Mouse (Mus musculus): ENCODE results near the gene Pax6. TPM values are rescaled to one million over a fixed set of nuclear protein-coding genes. Genes with fewer than 3 reads are reported as not detected.

Pax6 gene
- polyA plus RNA-seq, 1 experiment from 2014 or later, result 22.9 TPM

DNA sequence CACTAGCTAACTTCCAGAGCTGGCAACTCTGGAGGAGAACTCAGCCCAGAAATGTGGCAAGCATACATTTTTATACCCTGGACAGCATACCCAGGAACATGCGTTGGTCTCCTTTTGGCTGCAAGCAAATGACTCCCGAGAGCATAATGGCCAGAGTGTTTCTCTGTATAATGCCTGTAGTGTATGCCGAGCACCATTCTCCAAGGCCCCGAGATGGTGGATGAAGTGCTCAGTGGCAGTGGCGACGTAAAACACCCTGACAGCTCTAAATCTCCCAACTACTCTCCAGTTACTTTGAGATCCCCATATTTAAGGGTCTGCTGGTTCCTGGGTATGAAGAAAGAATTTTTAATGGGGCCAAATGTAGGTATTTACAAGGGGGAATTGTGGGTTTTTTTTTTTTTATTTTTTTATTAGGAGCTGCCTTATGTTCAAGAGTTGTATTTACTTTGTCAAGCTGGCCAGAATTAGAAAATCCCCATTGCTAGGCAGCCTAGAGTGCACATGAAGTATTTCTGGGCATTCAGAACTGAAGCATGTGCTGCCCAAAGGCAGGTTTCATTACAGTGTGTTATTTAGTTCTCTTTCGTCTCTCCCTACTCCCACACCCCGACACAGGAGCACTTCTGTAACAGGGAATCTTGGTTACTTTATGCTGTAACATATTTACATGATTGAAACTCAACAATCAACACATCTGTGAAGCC, 46.9 kb downstream of the Pax6 start:
- H3K4me3 ChIP-seq (replicated peaks; ENCODE audit: low read depth, low read length), result no peak overlapping the region
- no peaks in the 10 kb centered on the region for H3K9me3 ChIP-seq (ENCODE audit: control insufficient read depth, low read length)
- 59% methylated on average over 8 of the region's 8 CpGs for WGBS
- DNase-seq, result no peak
- no peak for ATAC-seq (ENCODE audit: low FRiP score, low TSS enrichment)
- H3K4me2 ChIP-seq (ENCODE audit: low read length), result no peak overlapping the region
- H3K36me3 ChIP-seq (ENCODE audit: control insufficient read depth, insufficient read depth, low read length), result no peaks in the 10 kb centered on the region
- no peak overlapping the region for H3K9ac ChIP-seq (replicated peaks; ENCODE audit: low read length)
- peaks cover 43% of the 10 kb centered on the region for H3K27me3 ChIP-seq (ENCODE audit: control insufficient read depth, insufficient read depth, low read length)
- H3K4me1 ChIP-seq (ENCODE audit: control insufficient read depth, insufficient read depth, low read length), result no peaks in the 10 kb centered on the region
- 0 out of 2 replicates have a peak overlapping the region, but pooled peaks have one; percentile 26 for H3K27ac ChIP-seq (replicated peaks; ENCODE audit: low read depth, low read length)

DNA sequence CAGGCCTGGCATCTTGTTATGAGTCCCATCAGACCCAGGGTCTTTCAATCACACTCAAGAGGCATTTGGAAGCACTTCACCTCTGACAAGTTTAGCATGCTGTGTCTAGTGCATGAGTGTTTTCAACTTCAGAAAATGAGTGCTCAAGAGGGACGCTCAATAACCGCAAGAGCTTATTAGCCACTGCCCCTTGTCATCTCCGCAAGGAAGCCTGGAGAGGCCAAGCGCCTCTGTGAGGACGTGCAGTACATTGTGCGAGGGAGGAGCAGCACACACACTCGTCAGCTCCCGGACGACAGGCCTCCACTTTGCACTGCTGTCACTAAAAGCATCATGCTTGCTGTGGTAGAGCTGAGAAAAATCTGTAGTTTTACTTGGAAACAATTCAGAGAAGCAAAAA, 58.0 kb downstream of the Pax6 start:
- 76% methylated on average over 9 of the region's 9 CpGs for WGBS
- Histone ChIP-seq H3K4me2 (ENCODE audit: low read length) (no peak overlapping the region), H3K27ac (replicated peaks; ENCODE audit: low read depth, low read length) (no peak overlapping the region), H3K27me3 (ENCODE audit: control insufficient read depth, insufficient read depth, low read length) (peaks cover 19% of the 10 kb centered on the region), H3K4me3 (replicated peaks; ENCODE audit: low read depth, low read length) (no peak overlapping the region), H3K9me3 (ENCODE audit: control insufficient read depth, low read length) (no peaks in the 10 kb centered on the region), H3K9ac (replicated peaks; ENCODE audit: low read length) (no peak overlapping the region), H3K36me3 (ENCODE audit: control insufficient read depth, insufficient read depth, low read length) (no peaks in the 10 kb centered on the region), H3K4me1 (ENCODE audit: control insufficient read depth, insufficient read depth, low read length) (no peaks in the 10 kb centered on the region)
- ATAC-seq (ENCODE audit: low FRiP score, low TSS enrichment) (no peak), DNase-seq (no peak)

- WGBS, result 93% methylated on average over 3 of the region's 3 CpGs
- H3K4me3 ChIP-seq (replicated peaks; ENCODE audit: low read depth, low read length), result no peak overlapping the region
- no peak overlapping the region for H3K9ac ChIP-seq (replicated peaks; ENCODE audit: low read length)
- H3K36me3 ChIP-seq (ENCODE audit: control insufficient read depth, insufficient read depth, low read length), result no peaks in the 10 kb centered on the region
- H3K9me3 ChIP-seq (ENCODE audit: control insufficient read depth, low read length), result no peaks in the 10 kb centered on the region
- DNase-seq, result no peak
- H3K27me3 ChIP-seq (ENCODE audit: control insufficient read depth, insufficient read depth, low read length), result no peaks in the 10 kb centered on the region
- no peaks in the 10 kb centered on the region for H3K4me1 ChIP-seq (ENCODE audit: control insufficient read depth, insufficient read depth, low read length)
- no peak overlapping the region for H3K27ac ChIP-seq (replicated peaks; ENCODE audit: low read depth, low read length)
- no peak for ATAC-seq (ENCODE audit: low FRiP score, low TSS enrichment)
- no peak overlapping the region for H3K4me2 ChIP-seq (ENCODE audit: low read length)
These were observed 62.0 kb downstream of the Pax6 start for GRCm38 (mm10) chr2:105730704-105731103.

- Histone ChIP-seq H3K9me3 (ENCODE audit: control insufficient read depth, low read length) (no peaks in the 10 kb centered on the region), H3K4me3 (replicated peaks; ENCODE audit: low read depth, low read length) (no peak overlapping the region), H3K4me2 (ENCODE audit: low read length) (no peak overlapping the region), H3K9ac (replicated peaks; ENCODE audit: low read length) (no peak overlapping the region), H3K27me3 (ENCODE audit: control insufficient read depth, insufficient read depth, low read length) (no peaks in the 10 kb centered on the region), H3K4me1 (ENCODE audit: control insufficient read depth, insufficient read depth, low read length) (no peaks in the 10 kb centered on the region), H3K36me3 (ENCODE audit: control insufficient read depth, insufficient read depth, low read length) (no peaks in the 10 kb centered on the region), H3K27ac (replicated peaks; ENCODE audit: low read depth, low read length) (no peak overlapping the region)
- ATAC-seq (ENCODE audit: low FRiP score, low TSS enrichment) (no peak), DNase-seq (no peak)
These were observed 67.5 kb downstream of the Pax6 start for GRCm38 (mm10) chr2:105736166-105736565.

GRCm38 (mm10) chr2:105746896-105747295, 78.2 kb downstream of the Pax6 start:
- Histone ChIP-seq H3K9ac (replicated peaks; ENCODE audit: low read length) (no peak overlapping the region), H3K4me2 (ENCODE audit: low read length) (no peak overlapping the region), H3K36me3 (ENCODE audit: control insufficient read depth, insufficient read depth, low read length) (no peaks in the 10 kb centered on the region), H3K4me3 (replicated peaks; ENCODE audit: low read depth, low read length) (no peak overlapping the region), H3K27me3 (ENCODE audit: control insufficient read depth, insufficient read depth, low read length) (no peaks in the 10 kb centered on the region), H3K9me3 (ENCODE audit: control insufficient read depth, low read length) (no peaks in the 10 kb centered on the region), H3K4me1 (ENCODE audit: control insufficient read depth, insufficient read depth, low read length) (no peaks in the 10 kb centered on the region), H3K27ac (replicated peaks; ENCODE audit: low read depth, low read length) (no peak overlapping the region)
- WGBS, result 88% methylated on average over 7 of the region's 7 CpGs
- DNase-seq, result no peak
- ATAC-seq (ENCODE audit: low FRiP score, low TSS enrichment), result no peak

Other genes starting within 250 kb of the Pax6 start
- 39.2 and 46.2 TPM in 2 replicates for gene Elp4, start 235.7 kb downstream of the Pax6 start, polyA plus RNA-seq (2014; fragmentation: Nextera tagmentation; extraction: Ambion mirVana)
- gene Immp1l, start 235.7 kb downstream of the Pax6 start, polyA plus RNA-seq (2014; fragmentation: Nextera tagmentation; extraction: Ambion mirVana), result 102 and 109 TPM in 2 replicates